Mouse (Mus musculus): ENCODE results near the gene Psmd11. TPM values are rescaled to one million over a fixed set of nuclear protein-coding genes. Genes with fewer than 3 reads are reported as not detected.
"Not testable (repeated sequence)": the region's sequence is repeated elsewhere in the genome, so short reads cannot be mapped to it uniquely, and the experiment has no call there.

Psmd11 gene
- polyA plus RNA-seq (2015; fragmentation: Nextera tagmentation; extraction: Ambion mirVana), result 264 and 269 TPM in 2 replicates

DNA sequence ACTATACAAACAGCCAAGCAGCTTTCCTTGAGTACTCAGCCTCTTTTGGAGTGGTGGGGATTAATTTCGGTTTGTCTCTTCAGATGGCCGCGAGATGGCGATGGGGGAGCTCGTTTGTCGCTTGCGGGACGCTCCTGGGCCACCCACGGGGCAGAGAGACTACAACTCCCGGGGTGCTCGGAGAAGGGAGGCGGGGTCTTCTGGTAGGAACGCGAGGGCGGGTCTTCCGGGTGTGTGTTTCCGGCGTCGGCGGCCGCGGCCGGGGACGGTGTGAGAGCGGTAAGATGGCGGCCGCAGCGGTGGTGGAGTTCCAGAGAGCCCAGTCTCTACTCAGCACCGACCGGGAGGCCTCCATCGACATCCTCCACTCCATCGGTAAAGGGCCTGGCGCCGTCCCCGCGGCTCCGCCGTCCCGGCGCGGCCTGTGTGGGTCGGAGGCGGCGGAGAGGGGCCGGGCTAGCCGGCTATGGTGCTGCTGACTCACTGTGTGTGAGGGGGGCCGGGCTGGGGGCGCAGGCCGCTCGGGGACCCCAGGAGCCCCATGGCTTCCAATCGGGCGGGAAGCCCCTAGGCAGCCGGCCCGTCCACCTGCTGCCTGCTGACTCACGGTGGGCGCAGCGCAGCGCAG is at the start of gene Psmd11:
Gene Psmd11 (plus strand): TSS at position 235 of the 628 bp plus-strand sequence.
- under 1% methylated on average over 51 of the region's 58 CpGs for WGBS
- Histone ChIP-seq H3K4me1 (replicated peaks) (peaks cover 11% of the 10 kb centered on the region), H3K4me2 (peak within 1 kb of the TSS; percentile 70), H3K9ac (peak within 1 kb of the TSS; percentile 96), H3K4me3 (peak within 1 kb of the TSS; percentile 95), H3K27ac (replicated peaks) (peak within 1 kb of the TSS; percentile 93), H3K27me3 (no peaks in the 10 kb centered on the region), H3K9me3 (no peaks in the 10 kb centered on the region), H3K36me3 (peaks cover 17% of the 10 kb centered on the region)
- ATAC-seq (ENCODE audit: low FRiP score, low read depth), result peak; percentile 99

DNA sequence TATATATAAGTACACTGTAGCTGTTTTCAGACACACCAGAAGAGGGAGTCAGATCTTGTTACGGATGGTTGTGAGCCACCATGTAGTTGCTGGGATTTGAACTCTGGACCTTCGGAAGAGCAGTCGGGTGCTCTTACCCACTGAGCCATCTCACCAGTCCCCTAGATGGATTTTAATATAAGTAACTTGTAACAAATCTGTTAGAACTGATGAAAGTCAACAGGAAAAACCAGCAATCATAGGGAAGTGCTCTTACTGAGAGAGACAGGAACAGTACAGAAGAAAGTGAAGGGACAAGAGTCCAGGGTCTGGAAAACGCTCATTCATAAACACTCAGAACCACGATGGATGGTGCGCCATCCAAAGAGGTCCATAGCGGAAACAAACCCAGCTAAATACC is 49.2 kb upstream of the Psmd11 start:
- H3K36me3 ChIP-seq; H3K27ac ChIP-seq (replicated peaks); H3K9ac ChIP-seq; H3K9me3 ChIP-seq; H3K4me3 ChIP-seq; H3K4me2 ChIP-seq; H3K27me3 ChIP-seq; ATAC-seq (ENCODE audit: low FRiP score, low read depth): not testable (repeated sequence)
- WGBS, result 95% methylated on average over 7 of the region's 7 CpGs
- H3K4me1 ChIP-seq (replicated peaks), result peaks cover 26% of the 10 kb centered on the region

DNA sequence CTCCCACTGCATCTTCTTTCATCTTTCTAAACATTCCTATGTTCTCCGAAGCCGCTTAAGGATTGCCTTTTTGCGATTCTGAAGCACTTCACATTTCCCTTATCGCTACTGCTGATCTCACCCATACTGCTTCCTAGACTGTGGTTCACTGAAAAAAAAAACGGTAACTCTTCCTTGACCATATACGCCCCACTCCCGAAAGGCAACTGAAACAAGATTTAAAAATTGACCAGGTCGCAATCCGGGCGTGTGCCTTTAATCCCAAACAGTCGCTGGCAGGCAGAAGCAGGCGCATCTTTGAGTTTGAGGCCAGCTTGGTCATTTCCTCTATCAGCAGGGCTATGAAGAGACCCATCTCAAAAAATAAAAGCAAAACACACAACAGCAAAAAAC is 45.8 kb upstream of the Psmd11 start:
- peak; percentile 40 for ATAC-seq (ENCODE audit: low FRiP score, low read depth)
- peak overlapping the region; percentile 70 for H3K9ac ChIP-seq
- peak overlapping the region; percentile 74 for H3K4me2 ChIP-seq
- peaks cover 41% of the 10 kb centered on the region for H3K4me1 ChIP-seq (replicated peaks)
- H3K27ac ChIP-seq (replicated peaks), result peak overlapping the region; percentile 87
- H3K27me3 ChIP-seq, result no peaks in the 10 kb centered on the region
- 5% methylated on average over 12 of the region's 12 CpGs for WGBS
- H3K36me3 ChIP-seq, result peaks cover 9% of the 10 kb centered on the region
- H3K9me3 ChIP-seq, result no peaks in the 10 kb centered on the region
- H3K4me3 ChIP-seq, result peak overlapping the region; percentile 97

DNA sequence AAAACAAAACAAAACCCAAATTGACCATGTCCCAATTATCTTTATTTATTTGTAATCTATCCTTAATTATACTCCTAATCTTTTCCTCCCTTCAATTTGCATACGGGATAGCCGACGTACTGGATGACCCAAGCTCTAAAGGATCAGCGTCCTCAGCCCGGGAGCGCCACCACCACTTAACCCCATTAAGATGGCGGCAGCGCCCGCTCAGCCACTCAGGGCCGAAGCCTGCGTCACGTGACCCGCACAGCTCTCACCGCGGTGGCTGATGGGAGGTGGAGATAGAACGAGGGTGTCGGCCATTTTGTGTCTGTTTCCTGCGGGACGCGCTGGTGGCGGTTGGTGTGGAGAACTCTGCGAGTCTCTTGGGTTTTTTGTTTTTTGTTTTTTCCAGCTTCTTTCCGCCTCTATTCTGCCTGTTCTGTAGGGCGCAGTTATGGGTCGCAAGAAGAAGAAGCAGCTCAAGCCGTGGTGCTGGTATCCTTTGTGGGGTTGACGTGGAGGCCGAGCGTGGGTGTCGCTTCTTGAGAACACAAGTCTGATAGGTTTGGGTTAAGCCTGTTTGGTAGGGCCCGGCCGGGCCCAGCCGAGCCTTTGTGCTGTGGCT is 45.3 kb upstream of the Psmd11 start, which contains the start of gene Zfp207:
Gene Zfp207 (plus strand): TSS at position 261 of the 607 bp plus-strand sequence.
- no peaks in the 10 kb centered on the region for H3K9me3 ChIP-seq
- peak within 1 kb of the TSS; percentile 97 for H3K4me3 ChIP-seq

DNA sequence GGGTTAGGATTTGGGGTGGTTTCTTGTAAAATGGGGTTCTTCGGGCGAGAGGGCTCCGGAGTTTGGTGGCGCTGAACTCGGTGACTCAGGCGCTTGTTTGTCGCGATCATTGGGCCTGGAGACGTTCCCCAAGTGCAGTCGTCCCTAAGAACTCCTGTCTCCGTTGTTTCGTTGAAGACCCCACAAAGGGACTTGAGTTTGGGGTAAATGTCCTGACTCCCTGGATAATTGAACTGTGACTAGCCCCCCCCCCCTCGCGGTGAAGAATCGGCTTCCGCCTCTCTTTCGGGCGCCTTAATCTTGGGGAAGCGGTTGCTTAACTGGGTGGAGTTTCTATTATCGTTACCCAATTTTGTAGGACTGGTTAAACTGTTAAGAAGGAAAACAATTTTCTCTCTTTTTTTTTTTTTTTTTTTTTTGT is 44.8 kb upstream of the Psmd11 start:
- Histone ChIP-seq H3K36me3 (peaks cover 19% of the 10 kb centered on the region), H3K4me2 (peak overlapping the region; percentile 93), H3K27me3 (no peaks in the 10 kb centered on the region), H3K4me1 (replicated peaks) (peaks cover 40% of the 10 kb centered on the region), H3K27ac (replicated peaks) (peak overlapping the region; percentile 87), H3K4me3 (peak overlapping the region; percentile 97), H3K9ac (peak overlapping the region; percentile 96), H3K9me3 (no peaks in the 10 kb centered on the region)
- no peak for ATAC-seq (ENCODE audit: low FRiP score, low read depth)
- under 1% methylated on average over 20 of the region's 20 CpGs for WGBS

More for the DNA sequence above, 45.3 kb upstream of the Psmd11 start, which contains the start of gene Zfp207:
- H3K27me3 ChIP-seq, result no peaks in the 10 kb centered on the region
- peak within 1 kb of the TSS; percentile 87 for H3K27ac ChIP-seq (replicated peaks)
- peak within 1 kb of the TSS; percentile 93 for H3K4me2 ChIP-seq
- ATAC-seq (ENCODE audit: low FRiP score, low read depth), result peak; percentile 96
- peaks cover 43% of the 10 kb centered on the region for H3K4me1 ChIP-seq (replicated peaks)
- H3K9ac ChIP-seq, result peak within 1 kb of the TSS; percentile 96
- under 1% methylated on average over 33 of the region's 33 CpGs for WGBS
- peaks cover 14% of the 10 kb centered on the region for H3K36me3 ChIP-seq

DNA sequence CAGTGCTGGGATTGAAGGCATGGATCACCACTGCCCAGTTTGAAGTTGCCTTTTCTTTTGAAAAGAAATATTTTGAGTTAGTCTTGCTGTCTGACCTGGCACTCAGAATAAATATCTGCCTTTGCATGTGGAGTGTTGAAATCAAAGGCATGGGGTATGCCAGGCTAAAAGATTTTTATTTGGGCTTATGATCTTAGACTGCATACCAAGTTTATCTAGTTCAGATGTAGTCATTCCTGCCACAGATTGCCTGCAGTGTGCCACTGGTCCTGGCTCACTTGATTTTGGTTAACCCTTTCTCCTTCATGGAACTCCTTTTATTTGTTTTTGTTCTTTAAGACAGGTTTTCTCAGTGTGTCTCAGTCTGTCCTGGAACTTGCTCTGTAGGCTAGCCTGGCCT is 44.0 kb upstream of the Psmd11 start:
- Histone ChIP-seq H3K4me2 (peak overlapping the region; percentile 93), H3K9me3 (no peaks in the 10 kb centered on the region), H3K4me1 (replicated peaks) (peaks cover 40% of the 10 kb centered on the region), H3K9ac (peak overlapping the region; percentile 38), H3K4me3 (peak overlapping the region; percentile 97), H3K27ac (replicated peaks) (no peak overlapping the region), H3K36me3 (peaks cover 25% of the 10 kb centered on the region), H3K27me3 (no peaks in the 10 kb centered on the region)
- no peak for ATAC-seq (ENCODE audit: low FRiP score, low read depth)

DNA sequence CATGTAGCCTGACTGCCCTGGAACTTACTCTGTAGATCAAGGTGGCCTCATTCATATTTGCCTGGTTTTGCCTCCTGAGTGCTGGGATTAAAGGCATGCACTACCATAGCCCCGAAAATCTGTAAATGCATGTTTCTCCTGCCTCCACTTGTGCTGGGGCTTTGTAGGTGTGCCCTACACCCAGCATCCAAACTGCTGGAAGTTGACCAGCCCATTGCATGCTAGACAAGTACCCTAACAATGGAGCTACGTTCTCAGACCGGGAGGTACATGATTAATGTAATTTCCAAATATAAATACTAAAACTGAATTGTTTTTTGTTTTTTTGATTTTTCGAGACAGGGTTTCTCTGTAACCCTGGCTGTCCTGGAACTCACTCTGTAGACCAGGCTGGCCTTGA is 43.4 kb upstream of the Psmd11 start:
- Histone ChIP-seq H3K4me1 (replicated peaks) (peaks cover 40% of the 10 kb centered on the region), H3K27ac (replicated peaks) (no peak overlapping the region), H3K36me3 (peaks cover 28% of the 10 kb centered on the region), H3K4me3 (peak overlapping the region; percentile 97), H3K9ac (peak overlapping the region; percentile 38), H3K4me2 (peak overlapping the region; percentile 93), H3K27me3 (no peaks in the 10 kb centered on the region), H3K9me3 (no peaks in the 10 kb centered on the region)
- 41% methylated on average over 4 of the region's 4 CpGs for WGBS
- ATAC-seq (ENCODE audit: low FRiP score, low read depth), result no peak

DNA sequence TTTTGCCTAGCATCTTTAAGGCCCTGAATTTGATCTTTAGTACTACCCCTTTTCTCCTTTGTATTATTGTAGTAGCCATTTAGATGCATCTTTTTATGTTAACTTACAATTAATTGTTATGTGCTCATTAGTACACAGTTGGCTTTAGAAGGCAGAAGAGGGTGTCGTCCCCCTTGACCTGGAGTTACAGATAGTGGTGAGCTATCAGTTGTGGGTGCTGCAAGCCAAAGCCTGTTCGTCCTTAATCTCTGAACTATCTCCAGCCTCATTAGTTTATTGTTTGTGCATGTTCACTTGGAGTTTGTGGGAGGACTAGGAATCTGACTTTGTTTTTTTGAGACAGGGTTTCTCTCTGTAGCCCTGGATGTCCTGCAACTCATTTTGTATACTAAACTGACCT is 41.6 kb upstream of the Psmd11 start:
- H3K27ac ChIP-seq (replicated peaks), result no peak overlapping the region
- no peak for ATAC-seq (ENCODE audit: low FRiP score, low read depth)
- H3K36me3 ChIP-seq, result peaks cover 36% of the 10 kb centered on the region
- 70% methylated on average over 2 of the region's 2 CpGs for WGBS
- H3K9ac ChIP-seq, result no peak overlapping the region; the same call in 1 of the 2 replicates
- H3K27me3 ChIP-seq, result no peaks in the 10 kb centered on the region
- H3K4me2 ChIP-seq, result peak overlapping the region; percentile 93
- peaks cover 40% of the 10 kb centered on the region for H3K4me1 ChIP-seq (replicated peaks)
- H3K9me3 ChIP-seq, result no peaks in the 10 kb centered on the region
- H3K4me3 ChIP-seq, result no peak overlapping the region

DNA sequence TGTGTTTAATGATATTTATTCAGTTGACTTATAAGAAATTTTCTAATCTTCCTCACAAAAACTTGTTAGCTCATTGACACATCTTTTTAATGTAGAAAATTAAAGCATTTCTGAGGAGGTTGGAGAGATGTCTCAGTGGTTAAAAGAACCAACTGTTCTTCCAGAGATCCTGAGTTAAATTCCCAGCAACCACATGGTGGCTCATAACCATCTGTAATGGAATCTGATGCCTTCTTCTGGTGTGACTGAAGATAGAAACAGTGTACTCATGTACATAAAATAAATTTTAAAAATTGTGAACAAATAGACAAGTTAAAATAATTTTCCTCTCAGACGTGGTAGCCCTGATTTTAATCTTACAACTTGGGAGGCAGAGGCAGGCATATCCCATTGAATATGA is 38.5 kb upstream of the Psmd11 start:
- Histone ChIP-seq H3K4me1 (replicated peaks) (peaks cover 28% of the 10 kb centered on the region), H3K4me2 (no peak overlapping the region), H3K27me3 (no peaks in the 10 kb centered on the region), H3K36me3 (peaks cover 55% of the 10 kb centered on the region), H3K9me3 (no peaks in the 10 kb centered on the region), H3K9ac (no peak overlapping the region), H3K4me3 (no peak overlapping the region), H3K27ac (replicated peaks) (no peak overlapping the region)
- no peak for ATAC-seq (ENCODE audit: low FRiP score, low read depth)
- WGBS, result 93% methylated on average over 1 of the region's 1 CpGs

DNA sequence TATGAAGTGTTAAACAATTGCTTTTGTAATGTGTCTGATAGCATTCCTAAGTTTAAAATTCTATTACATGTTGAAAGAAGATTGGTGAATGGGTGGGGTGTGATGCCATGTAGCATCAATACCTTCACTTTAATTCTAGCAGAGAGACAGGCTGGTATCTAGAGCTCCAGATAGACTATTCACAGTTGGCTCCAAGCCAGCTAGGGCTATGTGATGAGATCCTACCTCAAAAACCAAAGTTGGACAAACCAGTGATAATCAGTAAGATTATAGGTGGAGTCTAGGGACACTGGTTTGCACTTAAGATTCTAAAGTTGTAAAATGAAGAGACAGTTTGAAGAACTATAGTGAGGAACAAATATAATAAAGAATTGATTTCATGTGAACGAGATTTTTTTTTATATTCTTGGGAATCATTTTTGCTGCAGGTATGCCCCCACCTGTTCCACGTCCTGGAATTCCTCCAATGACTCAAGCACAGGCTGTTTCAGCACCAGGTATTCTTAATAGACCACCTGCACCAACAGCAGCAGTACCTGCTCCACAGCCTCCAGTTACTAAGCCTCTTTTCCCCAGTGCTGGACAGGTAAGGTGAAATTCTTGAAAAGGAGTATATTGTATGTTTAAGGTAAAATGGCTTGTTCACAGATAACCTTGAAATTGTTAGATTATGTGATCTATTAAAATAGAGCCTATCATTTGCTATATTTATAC is 36.9 kb upstream of the Psmd11 start:
- Histone ChIP-seq H3K9me3 (no peaks in the 10 kb centered on the region), H3K4me2 (no peak overlapping the region), H3K4me1 (replicated peaks) (peaks cover 12% of the 10 kb centered on the region), H3K36me3 (peaks cover 68% of the 10 kb centered on the region), H3K4me3 (no peak overlapping the region), H3K9ac (no peak overlapping the region), H3K27me3 (no peaks in the 10 kb centered on the region), H3K27ac (replicated peaks) (no peak overlapping the region)
- no peak for ATAC-seq (ENCODE audit: low FRiP score, low read depth)
- WGBS, result 95% methylated on average over 2 of the region's 2 CpGs

DNA sequence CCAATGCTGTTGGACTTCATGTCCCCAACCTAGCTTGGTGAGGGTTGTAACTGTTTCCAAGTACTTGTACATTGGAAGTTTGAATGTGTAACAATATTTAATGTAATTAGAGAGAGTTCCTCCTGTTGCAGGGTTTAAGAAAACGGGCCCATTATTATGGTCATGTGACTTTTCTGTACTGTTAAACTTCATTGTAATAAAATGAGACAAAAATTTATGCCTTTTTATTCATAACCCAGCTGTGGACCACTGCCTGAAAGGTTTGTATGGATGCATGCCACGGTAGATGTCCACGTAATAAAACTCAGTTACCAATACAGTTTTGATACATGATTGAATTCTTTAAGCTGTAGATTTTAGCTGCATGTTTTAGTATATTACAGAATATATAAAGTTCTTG is 32.5 kb upstream of the Psmd11 start:
- Histone ChIP-seq H3K9ac (no peak overlapping the region), H3K4me3 (no peak overlapping the region), H3K4me2 (no peak overlapping the region), H3K27me3 (no peaks in the 10 kb centered on the region), H3K4me1 (replicated peaks) (no peaks in the 10 kb centered on the region), H3K9me3 (no peaks in the 10 kb centered on the region), H3K36me3 (peaks cover 72% of the 10 kb centered on the region), H3K27ac (replicated peaks) (no peak overlapping the region)
- no peak for ATAC-seq (ENCODE audit: low FRiP score, low read depth)
- WGBS, result 96% methylated on average over 3 of the region's 3 CpGs

DNA sequence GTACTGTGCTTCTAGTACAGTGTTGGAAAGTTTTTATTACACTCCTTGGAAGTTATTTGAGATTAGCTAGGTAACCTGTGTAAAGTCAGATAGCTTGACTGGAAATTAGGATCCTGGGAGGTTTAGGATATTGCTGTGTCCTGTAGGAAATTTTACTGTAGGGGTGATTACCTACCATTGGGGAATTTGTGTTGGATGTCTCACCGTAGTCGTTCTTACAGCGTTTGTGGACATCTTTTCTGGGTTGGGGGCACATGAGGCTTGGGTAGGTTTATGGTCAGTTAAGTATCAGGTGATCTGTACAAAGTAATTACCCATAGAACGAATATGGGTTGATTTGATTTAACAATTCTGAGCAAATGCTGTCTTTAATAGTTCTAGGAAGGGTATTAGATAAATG is 31.8 kb upstream of the Psmd11 start:
- no peak overlapping the region for H3K9ac ChIP-seq
- no peak for ATAC-seq (ENCODE audit: low FRiP score, low read depth)
- H3K4me2 ChIP-seq, result no peak overlapping the region
- no peak overlapping the region for H3K4me3 ChIP-seq
- H3K27me3 ChIP-seq, result no peaks in the 10 kb centered on the region
- no peaks in the 10 kb centered on the region for H3K9me3 ChIP-seq
- H3K36me3 ChIP-seq, result peaks cover 71% of the 10 kb centered on the region
- no peaks in the 10 kb centered on the region for H3K4me1 ChIP-seq (replicated peaks)
- 91% methylated on average over 4 of the region's 4 CpGs for WGBS
- no peak overlapping the region for H3K27ac ChIP-seq (replicated peaks)
